Mouse (Mus musculus) midbrain, embryonic 14.5 days (tissue): ENCODE measurements at regions not wholly inside any gene's neighbourhood (a gene's known extent, or its start where the extent isn't known, plus 50 kb on each side); places are given as distances from the start of the nearest gene placed in this dataset.

Experiments
- ATAC-seq: fragments of 200-750 bp; cut with Nextera tagmentation; 2 replicates; pipeline ENCODE4 v1.8.0; 2017; ENCODE audit warnings: moderate number of reproducible peaks, moderate library complexity; ENCODE audit not compliant: low FRiP score, low TSS enrichment
- DNase-seq: peaks from one replicate; pipeline ENCODE4 v3.0.0-alpha.2; 2015
- H3K27ac ChIP-seq: fragments of 300-500 bp; sonication (generic); replicated peaks from 2 replicates; pipeline ENCODE4 v1.5.1; 2014; ENCODE audit warnings: mild to moderate bottlenecking, low read depth, low read length, moderate library complexity
- H3K27me3 ChIP-seq: fragments of 300-500 bp; sonication (generic); 2 replicates; pipeline ENCODE4 v1.6.1; 2014; ENCODE audit warnings: low read length, control low read depth, mixed read lengths; ENCODE audit not compliant: control insufficient read depth, insufficient read depth
- H3K36me3 ChIP-seq: fragments of 300-500 bp; sonication (generic); 2 replicates; pipeline ENCODE4 v1.6.1; 2014; ENCODE audit warnings: low read length, control low read depth; ENCODE audit not compliant: control insufficient read depth, insufficient read depth
- H3K4me1 ChIP-seq: fragments of 300-500 bp; sonication (generic); 2 replicates; pipeline ENCODE4 v1.6.1; 2014; ENCODE audit warnings: mild to moderate bottlenecking, antibody characterized with exemption, low read length, control low read depth; ENCODE audit not compliant: control insufficient read depth, insufficient read depth
- H3K4me2 ChIP-seq: fragments of 300-500 bp; sonication (generic); 2 replicates; pipeline ENCODE4 v1.6.1; 2014; ENCODE audit warnings: mild to moderate bottlenecking, low read length, moderate library complexity
- H3K4me3 ChIP-seq: fragments of 300-500 bp; sonication (generic); replicated peaks from 2 replicates; pipeline ENCODE4 v1.5.1; 2014; ENCODE audit warnings: low read depth, low read length
- H3K9ac ChIP-seq: fragments of 300-500 bp; sonication (generic); replicated peaks from 2 replicates; pipeline ENCODE4 v1.6.1; 2014; ENCODE audit warnings: mild to moderate bottlenecking, low read length, moderate library complexity
- H3K9me3 ChIP-seq: fragments of 300-500 bp; sonication (generic); 2 replicates; pipeline ENCODE4 v1.6.1; 2016; ENCODE audit warnings: low read length, control low read depth, mixed read lengths; ENCODE audit not compliant: control insufficient read depth
- WGBS: fragments of 180-500 bp; shearing (Covaris S2); extraction: QIAGEN DNeasy Blood & Tissue Kit; methylation state at CpG from one replicate; pipeline ENCODE4 v1.1.7; 2014; 5-methylcytosine and 5-hydroxymethylcytosine counted together

- Histone ChIP-seq H3K9me3 (no peaks in the 10 kb centered on the region), H3K4me2 (no peak overlapping the region), H3K36me3 (no peaks in the 10 kb centered on the region), H3K27ac (no peak overlapping the region), H3K4me3 (no peak overlapping the region), H3K9ac (no peak overlapping the region), H3K27me3 (no peaks in the 10 kb centered on the region), H3K4me1 (no peaks in the 10 kb centered on the region)
- DNase-seq (no peak), ATAC-seq (no peak)
- 62% methylated on average over 4 of the region's 4 CpGs for WGBS
Observed at GRCm38 (mm10) chr4:127689986-127690385, 280.8 kb downstream of the CK137956 start.

DNA sequence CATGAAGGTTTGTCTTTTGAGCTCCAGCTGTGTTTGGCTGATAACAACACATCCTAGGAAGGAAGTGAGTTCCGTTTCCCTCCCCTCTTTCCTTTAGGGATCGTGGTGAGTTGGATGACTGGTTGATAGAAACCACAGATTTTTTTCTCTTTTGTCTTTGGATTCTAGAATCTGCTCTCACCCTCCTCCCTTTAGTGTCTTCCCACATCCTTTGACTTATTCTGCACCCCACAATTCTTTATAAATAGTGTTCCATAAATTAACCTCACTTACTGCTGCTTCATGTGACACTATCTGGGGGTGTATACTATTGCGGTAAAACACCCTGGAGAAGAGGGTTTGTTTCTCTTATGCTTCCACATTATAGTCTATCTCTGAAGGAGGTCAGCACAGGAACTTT, 285.7 kb downstream of the CK137956 start:
- Histone ChIP-seq H3K36me3 (no peaks in the 10 kb centered on the region), H3K9me3 (no peaks in the 10 kb centered on the region), H3K9ac (no peak overlapping the region), H3K4me3 (no peak overlapping the region), H3K27me3 (no peaks in the 10 kb centered on the region), H3K27ac (no peak overlapping the region), H3K4me1 (no peaks in the 10 kb centered on the region), H3K4me2 (no peak overlapping the region)
- ATAC-seq (no peak), DNase-seq (no peak)
- WGBS = 81% methylated on average over 3 of the region's 3 CpGs

DNA sequence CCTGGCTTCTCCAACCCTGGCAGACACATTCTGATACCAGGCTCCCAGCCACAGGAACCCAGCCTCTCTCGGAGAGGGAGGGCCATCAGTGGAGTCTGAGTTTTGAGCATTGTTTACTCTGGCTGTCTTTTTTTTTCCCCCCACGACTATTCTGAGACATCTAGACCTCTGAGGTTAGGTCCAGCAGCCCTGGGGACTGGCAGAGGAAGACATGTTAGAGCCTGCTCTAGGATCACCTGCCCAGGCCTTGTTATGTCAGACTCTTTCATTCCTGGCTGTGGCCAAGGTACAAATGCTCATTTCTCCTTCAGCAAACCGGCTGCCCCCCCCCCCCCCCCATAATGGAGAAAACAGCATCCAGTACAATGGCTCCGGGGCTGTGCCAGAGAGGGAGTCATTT, 291.4 kb downstream of the CK137956 start:
- 52% methylated on average over 4 of the region's 4 CpGs for WGBS

GRCm38 (mm10) chr4:127678437-127678836, 292.3 kb downstream of the CK137956 start:
- no peak overlapping the region for H3K4me3 ChIP-seq
- no peaks in the 10 kb centered on the region for H3K36me3 ChIP-seq
- H3K4me2 ChIP-seq = no peak overlapping the region
- 55% methylated on average over 5 of the region's 5 CpGs for WGBS
- no peak for DNase-seq
- H3K27ac ChIP-seq = no peak overlapping the region
- no peaks in the 10 kb centered on the region for H3K4me1 ChIP-seq
- H3K9me3 ChIP-seq = no peaks in the 10 kb centered on the region
- H3K27me3 ChIP-seq = no peaks in the 10 kb centered on the region
- ATAC-seq = no peak
- H3K9ac ChIP-seq = no peak overlapping the region

More for the DNA sequence above, 291.4 kb downstream of the CK137956 start:
- Histone ChIP-seq H3K4me3 (no peak overlapping the region), H3K4me2 (no peak overlapping the region), H3K9me3 (no peaks in the 10 kb centered on the region), H3K4me1 (no peaks in the 10 kb centered on the region), H3K36me3 (no peaks in the 10 kb centered on the region), H3K9ac (no peak overlapping the region), H3K27ac (no peak overlapping the region), H3K27me3 (no peaks in the 10 kb centered on the region)
- no peak for ATAC-seq
- DNase-seq = no peak

GRCm38 (mm10) chr4:127675745-127676315, 294.9 kb downstream of the CK137956 start:
- Histone ChIP-seq H3K9me3 (no peaks in the 10 kb centered on the region), H3K9ac (no peak overlapping the region), H3K4me2 (peak overlapping the region; percentile 7; the same call in 1 of the 2 replicates), H3K27me3 (no peaks in the 10 kb centered on the region), H3K27ac (peak overlapping the region; percentile 66), H3K4me1 (no peaks in the 10 kb centered on the region), H3K4me3 (no peak overlapping the region), H3K36me3 (no peaks in the 10 kb centered on the region)
- WGBS = 52% methylated on average over 16 of the region's 16 CpGs
- ATAC-seq = no peak
- peak; percentile 61 for DNase-seq

DNA sequence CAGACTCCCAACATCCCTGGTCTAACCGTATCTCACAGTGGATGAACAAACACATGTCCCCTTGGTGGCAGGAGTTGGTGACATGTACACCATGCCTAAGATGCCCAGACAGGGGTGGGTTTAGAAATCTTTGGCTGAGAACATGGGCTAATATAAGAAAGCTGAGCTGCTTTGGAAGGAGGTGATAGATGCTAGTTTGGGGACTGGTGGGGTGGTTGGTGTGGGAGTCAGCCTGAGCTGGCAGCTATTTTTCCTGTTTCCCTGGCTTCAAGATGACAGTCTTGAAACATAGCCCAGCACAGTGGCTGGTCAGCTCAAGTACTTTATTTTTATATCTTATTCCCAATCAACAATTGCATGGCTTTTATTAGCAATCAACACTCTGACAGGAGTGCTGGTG, 302.0 kb upstream of the Gjb5 start:
- Histone ChIP-seq H3K4me1 (no peaks in the 10 kb centered on the region), H3K36me3 (no peaks in the 10 kb centered on the region), H3K4me2 (no peak overlapping the region), H3K27me3 (no peaks in the 10 kb centered on the region), H3K9ac (no peak overlapping the region), H3K9me3 (no peaks in the 10 kb centered on the region), H3K4me3 (no peak overlapping the region), H3K27ac (no peak overlapping the region)
- WGBS = 97% methylated on average over 1 of the region's 1 CpGs
- DNase-seq (no peak), ATAC-seq (no peak)

DNA sequence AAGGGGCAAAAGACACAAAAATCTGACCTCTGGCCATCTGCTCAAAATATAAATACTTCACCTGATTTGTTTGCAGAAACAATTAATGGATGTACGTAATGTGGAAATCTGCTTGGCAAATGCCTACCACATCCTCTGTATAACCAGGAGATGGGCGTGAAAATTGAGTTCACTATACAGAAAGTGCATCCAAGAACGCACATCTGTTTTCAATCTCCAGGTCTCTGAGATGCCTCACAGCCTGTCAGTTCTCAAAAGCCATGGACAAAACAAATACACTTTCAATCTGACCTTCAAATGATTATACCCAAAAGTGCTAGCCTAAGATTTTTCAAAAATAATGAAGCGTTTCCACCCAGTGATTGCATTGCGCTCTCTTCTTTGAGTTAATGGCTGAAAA, 293.6 kb upstream of the Gjb5 start:
- H3K9me3 ChIP-seq = no peaks in the 10 kb centered on the region
- no peak overlapping the region for H3K4me3 ChIP-seq
- ATAC-seq = no peak
- H3K9ac ChIP-seq = no peak overlapping the region
- H3K36me3 ChIP-seq = no peaks in the 10 kb centered on the region
- H3K4me1 ChIP-seq = no peaks in the 10 kb centered on the region
- no peak overlapping the region for H3K4me2 ChIP-seq
- H3K27ac ChIP-seq = no peak overlapping the region
- no peaks in the 10 kb centered on the region for H3K27me3 ChIP-seq
- 89% methylated on average over 5 of the region's 5 CpGs for WGBS
- DNase-seq = no peak

- no peak for ATAC-seq
- no peaks in the 10 kb centered on the region for H3K36me3 ChIP-seq
- no peak overlapping the region for H3K4me3 ChIP-seq
- no peak overlapping the region for H3K4me2 ChIP-seq
- H3K9ac ChIP-seq = no peak overlapping the region
- 65% methylated on average over 5 of the region's 5 CpGs for WGBS
- no peak for DNase-seq
- H3K27me3 ChIP-seq = no peaks in the 10 kb centered on the region
- H3K9me3 ChIP-seq = no peaks in the 10 kb centered on the region
- H3K4me1 ChIP-seq = no peaks in the 10 kb centered on the region
- peak overlapping the region; percentile 26; the same call in 1 of the 2 replicates for H3K27ac ChIP-seq
Observed at GRCm38 (mm10) chr4:127648011-127648410, 290.0 kb upstream of the Gjb5 start.

GRCm38 (mm10) chr4:127647189-127647588, 289.2 kb upstream of the Gjb5 start:
- WGBS = 84% methylated on average over 8 of the region's 8 CpGs
- no peak overlapping the region for H3K4me3 ChIP-seq
- no peak overlapping the region for H3K9ac ChIP-seq
- H3K27me3 ChIP-seq = no peaks in the 10 kb centered on the region
- no peak overlapping the region for H3K4me2 ChIP-seq
- no peak overlapping the region for H3K27ac ChIP-seq
- no peaks in the 10 kb centered on the region for H3K4me1 ChIP-seq
- DNase-seq = no peak
- H3K9me3 ChIP-seq = no peaks in the 10 kb centered on the region
- ATAC-seq = no peak
- H3K36me3 ChIP-seq = no peaks in the 10 kb centered on the region
